Mouse (Mus musculus) small intestine, adult 2 months (tissue): ENCODE data around the gene Tnxb.
"Not testable (repeated sequence)": the region's sequence is repeated elsewhere in the genome, so short reads cannot be mapped to it uniquely, and the experiment has no call there.

Source experiments
- CTCF ChIP-seq: fragments of 200-500 bp; IDR thresholded peaks from 2 replicates; pipeline ENCODE4 v1.5.1; 2012; ENCODE audit warnings: low read depth, mild to moderate bottlenecking, control low read depth, inconsistent platforms, low read length, moderate library complexity, mixed read lengths; ENCODE audit not compliant: insufficient replicate concordance, insufficient read length; ENCODE audit errors: extremely low read depth
- POLR2A ChIP-seq: fragments of 200-500 bp; IDR thresholded peaks from 2 replicates; pipeline ENCODE4 v1.6.1; 2012; ENCODE audit warnings: low read depth, mild to moderate bottlenecking, control low read depth, inconsistent platforms, low read length, moderate library complexity

- not testable (repeated sequence) for TF ChIP-seq CTCF, POLR2A
Observed at GRCm38 (mm10) chr17:34714908-34715445, 44.6 kb downstream of the Tnxb start.
